Mouse (Mus musculus): ENCODE results near the gene Hmbs. TPM values are rescaled to one million over a fixed set of nuclear protein-coding genes. Genes with fewer than 3 reads are reported as not detected.
"Not testable (repeated sequence)": the region's sequence is repeated elsewhere in the genome, so short reads cannot be mapped to it uniquely, and the experiment has no call there.

Hmbs gene
- polyA plus RNA-seq, 1 experiment, result 331 TPM

GRCm38 (mm10) chr9:44336964-44337363 is 7.1 kb downstream of the Hmbs start:
- no peaks in the 10 kb centered on the region for H3K27me3 ChIP-seq (ENCODE audit: control insufficient read depth)
- H3K36me3 ChIP-seq (ENCODE audit: control insufficient read depth), result peaks cover 96% of the 10 kb centered on the region
- peaks cover 3% of the 10 kb centered on the region for H3K9me3 ChIP-seq (ENCODE audit: control insufficient read depth, low read length)
- TF ChIP-seq TAL1 (IDR thresholded peaks at IDR 0.05; ENCODE audit: low read length) (no peak), GATA1 (IDR thresholded peaks at IDR 0.05; ENCODE audit: low read length) (no peak)
- H3K4me3 ChIP-seq (replicated peaks), result peak overlapping the region; percentile 70
- peaks cover 51% of the 10 kb centered on the region for H3K4me1 ChIP-seq (ENCODE audit: control insufficient read depth)

- Histone ChIP-seq H3K4me3 (replicated peaks) (peak overlapping the region; percentile 70), H3K36me3 (ENCODE audit: control insufficient read depth) (peaks cover 96% of the 10 kb centered on the region), H3K4me1 (ENCODE audit: control insufficient read depth) (peaks cover 55% of the 10 kb centered on the region)
- H3K9me3 ChIP-seq (ENCODE audit: control insufficient read depth, low read length); H3K27me3 ChIP-seq (ENCODE audit: control insufficient read depth): not testable (repeated sequence)
Measured at GRCm38 (mm10) chr9:44336513-44336912, 7.5 kb downstream of the Hmbs start.

- Histone ChIP-seq H3K4me1 (ENCODE audit: control insufficient read depth) (peaks cover 56% of the 10 kb centered on the region), H3K36me3 (ENCODE audit: control insufficient read depth) (peaks cover 96% of the 10 kb centered on the region), H3K9me3 (ENCODE audit: control insufficient read depth, low read length) (peaks cover 3% of the 10 kb centered on the region), H3K27me3 (ENCODE audit: control insufficient read depth) (no peaks in the 10 kb centered on the region), H3K4me3 (replicated peaks) (peak overlapping the region; percentile 70)
- no peak for TF ChIP-seq TAL1 (IDR thresholded peaks at IDR 0.05; ENCODE audit: low read length)
- TF ChIP-seq GATA1 (IDR thresholded peaks at IDR 0.05; ENCODE audit: low read length), result no peak
Measured at GRCm38 (mm10) chr9:44336093-44336406, 8.0 kb downstream of the Hmbs start.

- peak overlapping the region; percentile 70 for H3K4me3 ChIP-seq (replicated peaks)
- peaks cover 60% of the 10 kb centered on the region for H3K4me1 ChIP-seq (ENCODE audit: control insufficient read depth)
- H3K36me3 ChIP-seq (ENCODE audit: control insufficient read depth), result peaks cover 96% of the 10 kb centered on the region
- H3K27me3 ChIP-seq (ENCODE audit: control insufficient read depth), result no peaks in the 10 kb centered on the region
- TF ChIP-seq TAL1 (IDR thresholded peaks at IDR 0.05; ENCODE audit: low read length), result no peak
- H3K9me3 ChIP-seq (ENCODE audit: control insufficient read depth, low read length), result peaks cover 3% of the 10 kb centered on the region; the same call in 1 of the 2 replicates
Measured at GRCm38 (mm10) chr9:44335331-44336092, 8.5 kb downstream of the Hmbs start.

GRCm38 (mm10) chr9:44334396-44335330 is 9.4 kb downstream of the Hmbs start, which contains the start of gene H2afx:
TSS of gene H2afx (plus strand) at chr9:44334694.
- peaks cover 96% of the 10 kb centered on the region for H3K36me3 ChIP-seq (ENCODE audit: control insufficient read depth)
- H3K27me3 ChIP-seq (ENCODE audit: control insufficient read depth), result no peaks in the 10 kb centered on the region
- TF ChIP-seq TAL1 (IDR thresholded peaks at IDR 0.05; ENCODE audit: low read length) (no peak), GATA1 (IDR thresholded peaks at IDR 0.05; ENCODE audit: low read length) (no peak)
- peak within 1 kb of the TSS; percentile 70 for H3K4me3 ChIP-seq (replicated peaks)
- H3K4me1 ChIP-seq (ENCODE audit: control insufficient read depth), result peaks cover 55% of the 10 kb centered on the region
- H3K9me3 ChIP-seq (ENCODE audit: control insufficient read depth, low read length), result peaks cover 3% of the 10 kb centered on the region; the same call in 1 of the 2 replicates

- H3K4me3 ChIP-seq (replicated peaks), result peak overlapping the region; percentile 70
- H3K4me1 ChIP-seq (ENCODE audit: control insufficient read depth), result peaks cover 48% of the 10 kb centered on the region
- no peaks in the 10 kb centered on the region for H3K27me3 ChIP-seq (ENCODE audit: control insufficient read depth)
- TF ChIP-seq GATA1 (IDR thresholded peaks at IDR 0.05; ENCODE audit: low read length) (no peak), TAL1 (IDR thresholded peaks at IDR 0.05; ENCODE audit: low read length) (no peak)
- peaks cover 95% of the 10 kb centered on the region for H3K36me3 ChIP-seq (ENCODE audit: control insufficient read depth)
- peaks cover 3% of the 10 kb centered on the region; the same call in 1 of the 2 replicates for H3K9me3 ChIP-seq (ENCODE audit: control insufficient read depth, low read length)
Measured at GRCm38 (mm10) chr9:44332918-44333638, 10.9 kb downstream of the Hmbs start.

GRCm38 (mm10) chr9:44330736-44331135 is 13.3 kb downstream of the Hmbs start:
- no peaks in the 10 kb centered on the region for H3K27me3 ChIP-seq (ENCODE audit: control insufficient read depth)
- H3K9me3 ChIP-seq (ENCODE audit: control insufficient read depth, low read length), result peaks cover 3% of the 10 kb centered on the region; the same call in 1 of the 2 replicates
- TF ChIP-seq TAL1 (IDR thresholded peaks at IDR 0.05; ENCODE audit: low read length) (no peak), GATA1 (IDR thresholded peaks at IDR 0.05; ENCODE audit: low read length) (no peak)
- no peak overlapping the region for H3K4me3 ChIP-seq (replicated peaks)
- peaks cover 75% of the 10 kb centered on the region for H3K36me3 ChIP-seq (ENCODE audit: control insufficient read depth)
- H3K4me1 ChIP-seq (ENCODE audit: control insufficient read depth), result peaks cover 53% of the 10 kb centered on the region

- no peaks in the 10 kb centered on the region for H3K27me3 ChIP-seq (ENCODE audit: control insufficient read depth)
- no peaks in the 10 kb centered on the region for H3K9me3 ChIP-seq (ENCODE audit: control insufficient read depth, low read length)
- H3K4me3 ChIP-seq (replicated peaks), result peak overlapping the region; percentile 84
- H3K36me3 ChIP-seq (ENCODE audit: control insufficient read depth), result peaks cover 51% of the 10 kb centered on the region
- TF ChIP-seq GATA1 (IDR thresholded peaks at IDR 0.05; ENCODE audit: low read length) (no peak), TAL1 (IDR thresholded peaks at IDR 0.05; ENCODE audit: low read length) (no peak)
- peaks cover 51% of the 10 kb centered on the region for H3K4me1 ChIP-seq (ENCODE audit: control insufficient read depth)
Measured at GRCm38 (mm10) chr9:44327926-44328325, 16.1 kb downstream of the Hmbs start.
